Mouse (Mus musculus) stomach, postnatal 0 days (tissue): ENCODE measurements around the gene Creb3l2.

Experiments
- CTCF ChIP-seq: IDR thresholded peaks from 2 replicates; pipeline ENCODE4 v1.5.1; 2016; ENCODE audit warnings: antibody characterized with exemption, low read depth, mild to moderate bottlenecking, moderate library complexity
- EP300 ChIP-seq: optimal IDR thresholded peaks from 2 replicates; pipeline ENCODE3; 2016; ENCODE audit warnings: antibody characterized with exemption

DNA sequence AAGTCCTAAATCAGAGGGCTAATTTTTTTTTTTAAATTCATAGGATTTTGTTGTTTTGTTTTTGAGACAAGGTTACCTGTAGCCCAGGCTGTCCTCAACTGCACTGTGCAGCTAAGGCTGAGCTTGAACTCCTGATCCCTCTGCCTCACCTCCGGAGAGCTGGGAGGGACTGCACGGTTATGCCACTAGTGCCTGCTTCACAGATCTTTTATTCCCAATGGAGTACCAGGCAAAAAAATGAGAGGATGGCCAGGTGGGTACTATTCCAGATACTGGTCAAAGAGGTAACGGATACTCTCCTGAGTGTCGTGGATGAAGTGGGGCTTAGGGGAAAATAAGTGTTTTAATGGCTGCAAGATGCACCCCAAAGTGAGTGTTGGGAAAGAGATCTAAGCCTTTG is 835 bp upstream of the Creb3l2 start:
- TF ChIP-seq CTCF: no peak
- TF ChIP-seq EP300: no peak
